Mouse (Mus musculus) layer of hippocampus, adult 9-10 months (tissue): ENCODE data around the gene Cnih3.

ENCODE experiments used
- DNase-seq: peaks from one replicate; pipeline ENCODE4 v3.0.0; 2022; ENCODE audit warnings: low spot score

Cnih3 gene

GRCm38 (mm10) chr1:181448041-181448440 is 95.6 kb downstream of the Cnih3 start:
- DNase-seq = no peak

- no peak for DNase-seq
These were observed 100.7 kb downstream of the Cnih3 start for GRCm38 (mm10) chr1:181453106-181453505.

- DNase-seq = no peak
These were observed 104.5 kb downstream of the Cnih3 start for GRCm38 (mm10) chr1:181456911-181457310.

- no peak for DNase-seq
These were observed 107.1 kb downstream of the Cnih3 start for GRCm38 (mm10) chr1:181459431-181460105.

- no peak for DNase-seq
These were observed 107.9 kb downstream of the Cnih3 start for GRCm38 (mm10) chr1:181460283-181460682.

- no peak for DNase-seq
These were observed 109.1 kb downstream of the Cnih3 start for GRCm38 (mm10) chr1:181461484-181461883.

GRCm38 (mm10) chr1:181462051-181462905 is 109.8 kb downstream of the Cnih3 start:
- DNase-seq = no peak

- DNase-seq = no peak
These were observed 110.4 kb downstream of the Cnih3 start for GRCm38 (mm10) chr1:181462906-181463179.

- no peak for DNase-seq
These were observed 112.6 kb downstream of the Cnih3 start for GRCm38 (mm10) chr1:181465027-181465426.

- no peak for DNase-seq
These were observed 113.6 kb downstream of the Cnih3 start for GRCm38 (mm10) chr1:181466040-181466439.

GRCm38 (mm10) chr1:181466601-181467320 is 114.3 kb downstream of the Cnih3 start:
- DNase-seq = no peak

- DNase-seq = no peak
These were observed 114.9 kb downstream of the Cnih3 start for GRCm38 (mm10) chr1:181467321-181467670.

- DNase-seq = no peak
These were observed 117.0 kb downstream of the Cnih3 start for GRCm38 (mm10) chr1:181469415-181469814.

- no peak for DNase-seq
These were observed 123.7 kb downstream of the Cnih3 start for GRCm38 (mm10) chr1:181476141-181476540.

- DNase-seq = no peak
These were observed 124.1 kb downstream of the Cnih3 start for GRCm38 (mm10) chr1:181476557-181476956.

- DNase-seq = no peak
These were observed 132.3 kb downstream of the Cnih3 start for GRCm38 (mm10) chr1:181484696-181485095.

GRCm38 (mm10) chr1:181503471-181503870 is 151.0 kb downstream of the Cnih3 start:
- DNase-seq = no peak

GRCm38 (mm10) chr1:181505367-181505766 is 152.9 kb downstream of the Cnih3 start:
- DNase-seq = no peak
